Mouse (Mus musculus) stomach, adult 2 months (tissue): ENCODE results near the gene BC005561. TPM values are rescaled to one million over a fixed set of nuclear protein-coding genes. Genes with fewer than 3 reads are reported as not detected.

ENCODE experiments used
- polyA plus RNA-seq: library from polyadenylated mRNA; depleted of rRNA; stranded (reverse); fragments of >200 nt; gene quantifications from 2 replicates; pipeline ENCODE4 v1.2.3, GENCODE M21; 2012; rRNA removed

BC005561 gene
- polyA plus RNA-seq, result 0.39 and 0.42 TPM in 2 replicates

GRCm38 (mm10) chr5:104508195-104508891, at the start of gene BC005561:
TSS of gene BC005561 (plus strand) at chr5:104508352.

DNA sequence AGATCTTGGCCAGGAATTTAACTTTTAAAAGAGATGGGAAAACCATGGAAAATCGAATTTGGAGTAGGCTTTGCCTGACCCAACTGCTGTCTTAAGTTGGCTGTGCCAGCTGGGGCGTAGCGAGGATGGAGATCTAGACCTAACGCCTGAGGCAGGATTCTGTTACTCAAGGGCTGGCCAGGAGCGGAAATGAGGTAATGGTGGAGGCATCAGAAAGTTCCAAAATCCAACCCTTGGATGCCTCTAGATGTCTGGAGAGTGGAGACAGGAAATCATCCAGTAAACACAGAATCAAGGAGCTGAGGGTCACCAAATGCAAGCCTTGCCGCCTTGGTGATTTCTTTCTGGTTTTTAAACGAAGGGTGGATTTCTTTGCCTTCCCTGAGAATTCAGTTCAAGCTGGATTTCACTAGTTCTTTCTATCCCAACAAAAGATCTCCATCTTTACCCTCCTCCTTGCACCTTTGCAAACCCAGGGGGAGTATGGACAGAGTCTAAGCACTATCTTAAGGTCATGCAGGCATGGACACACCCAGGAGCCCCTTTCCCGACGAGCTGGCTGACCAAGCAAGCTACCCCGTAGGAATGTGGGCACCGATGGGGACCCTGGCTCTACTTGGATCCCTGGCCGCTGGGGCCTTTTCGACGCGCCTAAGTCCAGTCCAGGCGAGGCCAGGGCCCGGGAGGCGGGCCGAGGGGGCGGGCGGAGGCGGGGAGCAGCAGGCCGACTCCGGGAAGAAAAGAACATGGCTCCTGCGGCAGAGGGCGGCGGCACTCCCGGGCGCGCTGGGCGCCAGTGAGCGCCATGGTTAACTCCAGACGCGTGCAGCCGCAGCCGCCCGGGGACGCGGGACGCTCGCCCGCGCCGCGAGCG, 49.1 kb upstream of the BC005561 start, which contains the start of gene Pkd2:
Pkd2 (plus strand) TSS at position 619 of the 874 bp plus-strand sequence.

Other genes starting within 250 kb of the BC005561 start
- 0.08 TPM in 1 of 2 replicates, not detected in the other for gene Ibsp, start 209.2 kb upstream of the BC005561 start, polyA plus RNA-seq
- not detected in 2 replicates for gene Mepe, start 183.0 kb upstream of the BC005561 start, polyA plus RNA-seq
- gene Spp1, start 73.2 kb upstream of the BC005561 start, polyA plus RNA-seq, result 31.8 and 79.1 TPM in 2 replicates
- 5.4 and 7.3 TPM in 2 replicates for gene Pkd2, start 48.9 kb upstream of the BC005561 start, polyA plus RNA-seq